Mouse (Mus musculus) erythroblast, embryonic 14.5 days (primary cell): Measurements from ENCODE around the gene Homer1. TPM values are rescaled to one million over a fixed set of nuclear protein-coding genes. Genes with fewer than 3 reads are reported as not detected.

Experiments used
- H3K27me3 ChIP-seq: 2 replicates; pipeline ENCODE4 v1.6.1; 2012; ENCODE audit warnings: inconsistent platforms; ENCODE audit not compliant: control insufficient read depth
- H3K36me3 ChIP-seq: 2 replicates; pipeline ENCODE4 v1.6.1; 2012; ENCODE audit warnings: mild to moderate bottlenecking, inconsistent platforms; ENCODE audit not compliant: control insufficient read depth
- H3K4me1 ChIP-seq: 2 replicates; pipeline ENCODE4 v1.6.1; 2012; ENCODE audit warnings: inconsistent platforms; ENCODE audit not compliant: control insufficient read depth
- H3K4me3 ChIP-seq: replicated peaks from 2 replicates; pipeline ENCODE3; 2012; ENCODE audit warnings: moderate library complexity, mild to moderate bottlenecking, inconsistent platforms
- H3K9me3 ChIP-seq: 2 replicates; pipeline ENCODE4 v1.6.1; 2012; ENCODE audit warnings: low read length, inconsistent platforms, mixed read lengths; ENCODE audit not compliant: control insufficient read depth
- GATA1 ChIP-seq: IDR thresholded peaks from 2 replicates; pipeline ENCODE4 v1.6.1; 2012; ENCODE audit warnings: low read length, inconsistent platforms, mixed read lengths
- TAL1 ChIP-seq: IDR thresholded peaks from 3 replicates; pipeline ENCODE4 v1.6.1; 2012; ENCODE audit warnings: low read length, inconsistent platforms, mixed read lengths
- polyA plus RNA-seq: library from polyadenylated mRNA; stranded (reverse); fragments of >175 nt; gene quantifications from 2 replicates; pipeline ENCODE4 v1.2.3, GENCODE M21; 2012

Gene Homer1
- 0.19 and 0.23 TPM in 2 replicates for polyA plus RNA-seq

DNA sequence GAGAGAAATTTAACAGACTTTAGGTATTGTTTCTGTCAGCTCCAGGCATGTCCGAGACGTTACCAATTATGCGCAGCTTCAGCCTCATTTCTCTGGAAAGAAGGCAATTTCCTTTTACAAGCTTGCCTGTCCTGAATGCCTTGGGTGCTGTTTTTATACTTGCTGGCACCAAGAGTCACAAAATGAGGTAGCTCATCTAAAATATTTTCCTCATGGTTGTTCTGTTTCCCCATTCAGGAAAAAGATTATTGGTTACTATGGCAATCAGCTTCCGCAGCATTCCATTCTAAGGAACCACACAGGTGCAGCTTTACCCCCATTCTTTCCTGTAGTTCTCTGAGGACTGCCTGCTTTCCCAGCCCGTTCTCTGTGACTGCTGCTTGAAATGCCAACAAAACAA, at the start of gene Homer1:
Homer1 (plus strand) TSS at position 320 of the 400 bp plus-strand sequence.
- Histone ChIP-seq H3K27me3 (no peaks in the 10 kb centered on the region), H3K9me3 (no peaks in the 10 kb centered on the region), H3K4me1 (peaks cover 18% of the 10 kb centered on the region), H3K36me3 (no peaks in the 10 kb centered on the region), H3K4me3 (no peak within 1 kb of the TSS)
- TF ChIP-seq GATA1: no peak
- TF ChIP-seq TAL1: no peak

DNA sequence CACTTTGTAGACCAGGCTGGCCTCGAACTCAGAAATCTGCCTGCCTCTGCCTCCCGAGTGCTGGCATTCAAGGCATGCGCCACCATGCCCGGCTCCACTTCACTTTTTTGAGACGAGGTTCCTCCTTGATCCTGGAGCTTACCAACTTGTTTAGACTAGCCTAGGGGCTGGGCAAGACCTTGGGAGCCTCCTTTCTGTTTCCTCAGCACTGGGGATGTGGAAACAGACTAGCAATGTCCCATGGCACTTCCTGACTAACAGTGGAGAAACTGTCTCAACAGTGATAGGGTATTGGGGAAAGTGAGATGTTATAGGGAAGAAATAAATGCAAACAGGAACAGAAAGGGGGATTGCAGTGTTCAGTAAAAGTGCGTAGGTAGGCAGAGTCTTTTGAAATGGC, 47.7 kb upstream of the Homer1 start:
- no peaks in the 10 kb centered on the region for H3K4me1 ChIP-seq
- TF ChIP-seq TAL1 (no peak), GATA1 (no peak)
- no peaks in the 10 kb centered on the region for H3K36me3 ChIP-seq
- no peaks in the 10 kb centered on the region for H3K27me3 ChIP-seq
- H3K4me3 ChIP-seq: no peak overlapping the region
- no peaks in the 10 kb centered on the region for H3K9me3 ChIP-seq

DNA sequence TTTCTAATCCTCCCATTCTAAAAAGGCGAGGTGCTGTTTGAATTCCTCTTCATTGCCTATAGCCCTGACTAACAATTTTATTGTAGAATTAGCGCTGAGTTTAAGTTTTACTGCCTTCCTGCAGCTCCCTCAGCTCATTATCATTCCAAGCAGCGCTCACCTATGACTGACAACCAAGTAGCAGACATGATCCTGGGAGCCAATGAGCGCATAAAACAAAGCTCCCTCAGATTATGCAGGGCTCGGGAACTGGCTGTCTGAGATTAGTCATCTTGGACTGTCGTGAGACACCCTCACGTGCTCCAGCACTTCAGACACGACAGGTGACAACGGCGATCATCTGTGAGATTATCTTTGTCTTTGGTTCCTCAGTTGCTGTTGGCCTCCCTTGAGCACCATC, 47.3 kb upstream of the Homer1 start:
- no peaks in the 10 kb centered on the region for H3K4me1 ChIP-seq
- H3K9me3 ChIP-seq: no peaks in the 10 kb centered on the region
- H3K4me3 ChIP-seq: no peak overlapping the region
- H3K36me3 ChIP-seq: no peaks in the 10 kb centered on the region
- no peak for TF ChIP-seq TAL1
- TF ChIP-seq GATA1: no peak
- H3K27me3 ChIP-seq: no peaks in the 10 kb centered on the region

DNA sequence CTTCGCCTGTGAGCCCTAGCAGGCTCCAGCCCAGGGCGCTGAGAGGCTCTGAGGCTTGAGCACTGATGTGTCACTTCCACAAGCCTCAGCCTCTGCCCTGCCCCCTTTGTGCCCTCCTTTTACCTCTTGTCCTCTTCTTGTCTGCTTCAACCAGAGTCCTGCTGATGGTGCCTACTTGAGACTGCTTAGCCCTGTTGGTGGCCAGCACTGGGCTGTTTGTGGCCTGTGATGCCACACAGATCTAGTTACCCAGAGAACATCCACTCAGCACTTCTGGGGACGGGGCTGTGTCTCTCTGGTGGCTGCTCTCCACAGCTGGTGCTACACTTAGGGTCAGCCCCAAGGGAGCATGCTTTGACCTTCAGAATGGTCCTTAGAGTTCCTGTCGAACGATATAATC, 46.5 kb upstream of the Homer1 start:
- no peak overlapping the region for H3K4me3 ChIP-seq
- H3K4me1 ChIP-seq: no peaks in the 10 kb centered on the region
- H3K27me3 ChIP-seq: no peaks in the 10 kb centered on the region
- no peak for TF ChIP-seq GATA1
- TF ChIP-seq TAL1: no peak
- H3K9me3 ChIP-seq: no peaks in the 10 kb centered on the region
- no peaks in the 10 kb centered on the region for H3K36me3 ChIP-seq

DNA sequence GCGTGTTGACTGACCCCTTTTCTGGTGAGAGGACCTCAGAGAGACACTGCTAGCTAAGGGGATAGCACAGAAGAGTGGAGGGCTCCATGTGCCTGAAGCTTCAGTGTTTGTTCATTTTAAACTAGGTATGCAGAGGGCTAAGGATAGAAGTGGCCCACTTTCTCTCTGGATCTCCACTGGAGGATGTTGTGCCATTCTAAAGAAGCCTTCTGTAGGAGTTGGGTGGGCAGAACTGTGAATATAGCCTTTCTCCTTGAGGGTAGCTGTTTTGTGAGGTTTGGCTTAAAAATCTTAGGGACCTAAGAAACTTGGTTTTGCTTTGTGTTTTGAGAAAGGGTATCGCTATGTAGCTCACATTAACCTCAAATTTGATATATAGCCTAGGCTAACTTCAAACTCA, 32.3 kb upstream of the Homer1 start:
- Histone ChIP-seq H3K27me3 (peaks cover 3% of the 10 kb centered on the region; the same call in 1 of the 2 replicates), H3K4me3 (no peak overlapping the region), H3K9me3 (no peaks in the 10 kb centered on the region; the same call in 1 of the 2 replicates), H3K36me3 (no peaks in the 10 kb centered on the region), H3K4me1 (no peaks in the 10 kb centered on the region)
- TF ChIP-seq GATA1: no peak
- no peak for TF ChIP-seq TAL1

DNA sequence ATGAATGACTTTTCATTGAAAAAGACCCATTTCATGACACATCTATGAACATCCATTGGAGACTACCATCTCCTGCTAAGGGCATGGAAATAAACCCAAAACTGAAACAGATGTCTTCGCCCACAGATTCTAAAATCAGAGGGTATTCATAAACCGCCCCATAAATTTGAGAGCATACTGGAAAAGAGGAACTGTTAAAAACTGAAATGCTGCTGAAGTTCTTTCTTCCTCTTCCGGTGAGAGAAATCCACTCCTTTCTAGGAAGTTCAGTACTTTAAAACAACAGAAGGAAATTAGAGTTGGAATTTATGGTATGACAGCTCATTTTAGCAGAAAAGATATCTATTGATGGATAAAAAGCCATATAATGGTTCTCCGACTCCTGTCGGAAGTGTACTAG, 1.1 kb downstream of the Homer1 start:
- no peak overlapping the region for H3K4me3 ChIP-seq
- H3K9me3 ChIP-seq: no peaks in the 10 kb centered on the region

DNA sequence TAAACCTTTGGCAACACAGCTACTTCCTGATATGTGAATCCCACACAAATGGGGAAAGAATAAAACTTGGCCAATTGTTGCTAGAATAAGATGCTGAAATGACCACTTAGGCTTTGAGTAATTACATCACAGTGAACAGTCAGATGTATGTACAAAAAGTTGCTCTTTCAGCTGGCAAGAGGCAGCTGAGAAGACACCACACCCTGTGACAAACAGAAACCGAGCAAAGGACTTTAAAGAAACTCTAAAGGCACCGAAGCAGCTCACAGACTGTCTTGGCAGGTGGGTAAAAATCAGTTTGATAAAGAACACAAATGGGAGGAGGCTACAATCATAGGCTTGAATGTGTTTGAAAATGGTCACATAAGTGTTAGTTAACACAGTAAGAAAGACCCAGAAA, 1.6 kb downstream of the Homer1 start:
- Histone ChIP-seq H3K36me3 (no peaks in the 10 kb centered on the region), H3K4me1 (peaks cover 31% of the 10 kb centered on the region), H3K4me3 (no peak overlapping the region), H3K9me3 (no peaks in the 10 kb centered on the region), H3K27me3 (no peaks in the 10 kb centered on the region)
- TF ChIP-seq GATA1 (no peak), TAL1 (no peak)

More for the DNA sequence above, 1.1 kb downstream of the Homer1 start:
- Histone ChIP-seq H3K27me3 (no peaks in the 10 kb centered on the region), H3K36me3 (no peaks in the 10 kb centered on the region), H3K4me1 (peaks cover 27% of the 10 kb centered on the region)
- TF ChIP-seq GATA1 (no peak), TAL1 (no peak)

DNA sequence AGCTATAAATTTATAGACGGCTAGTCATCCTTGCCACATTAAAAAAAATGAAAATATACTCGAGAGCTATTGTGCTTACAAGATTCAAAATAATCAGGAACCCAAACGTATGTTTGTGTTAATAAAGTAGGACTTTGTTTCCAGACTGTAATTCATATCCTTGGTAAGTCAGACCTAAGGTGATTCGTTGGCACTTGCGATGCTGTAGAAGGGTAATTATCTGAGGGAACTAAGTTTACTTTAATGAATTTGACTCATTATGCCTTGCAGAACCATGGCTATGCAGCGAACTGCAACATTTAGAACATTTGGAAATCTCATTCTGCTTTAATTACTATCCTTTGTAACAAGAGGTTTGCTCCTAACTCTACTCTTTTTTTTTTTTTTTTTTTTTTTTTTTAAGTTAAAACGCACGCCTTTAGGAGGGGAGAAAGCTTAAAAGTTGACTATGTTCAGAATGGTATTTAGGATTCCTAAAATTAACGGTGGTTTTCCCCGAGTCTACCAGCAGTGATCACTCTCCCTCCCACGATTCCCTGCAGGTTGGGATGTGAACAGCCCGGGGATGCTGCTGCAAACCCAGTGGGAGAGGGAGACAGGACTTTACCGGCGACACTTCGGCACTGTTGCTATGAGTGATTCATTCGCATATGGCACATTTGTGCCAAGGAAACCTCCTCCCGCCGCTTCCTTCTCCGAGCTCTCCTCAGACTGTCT, 3.6 kb downstream of the Homer1 start:
- H3K4me1 ChIP-seq: peaks cover 39% of the 10 kb centered on the region

DNA sequence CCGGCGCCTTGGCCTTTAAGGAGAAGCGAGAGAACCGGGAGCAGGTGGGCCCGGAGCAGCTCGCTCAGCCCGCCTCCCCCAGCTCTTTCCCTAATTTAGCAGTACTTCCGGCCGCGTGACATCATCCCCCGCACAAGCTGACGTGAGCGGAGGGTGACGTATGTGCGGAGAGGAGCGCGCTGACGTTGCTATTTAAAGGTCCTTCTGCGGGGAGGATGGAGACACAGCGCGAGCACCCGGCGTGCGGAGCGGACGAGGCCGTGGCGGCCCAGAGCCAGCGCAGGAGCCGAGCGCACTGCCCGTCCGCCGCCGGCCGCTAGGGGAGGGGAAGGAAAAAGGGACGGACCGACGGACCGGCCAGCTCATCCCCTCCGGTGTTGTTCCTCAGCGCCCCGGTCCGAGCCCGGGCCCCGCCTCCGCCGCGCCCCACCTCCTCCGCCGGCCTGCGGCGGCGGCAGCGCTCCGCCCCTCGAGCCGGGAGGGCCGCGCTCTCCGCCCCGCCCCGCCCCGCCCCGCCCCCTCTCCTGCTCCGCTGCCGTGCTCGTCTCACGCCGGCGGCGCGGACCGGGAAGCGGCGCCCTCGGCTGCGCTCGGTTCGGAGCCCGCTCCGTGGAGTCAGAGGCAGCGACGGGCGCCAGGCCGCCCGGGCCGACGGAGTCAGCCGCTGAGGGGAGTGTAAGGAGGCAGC, 4.3 kb downstream of the Homer1 start:
- no peak for TF ChIP-seq GATA1
- no peak for TF ChIP-seq TAL1
- Histone ChIP-seq H3K4me3 (peak overlapping the region; percentile 95), H3K36me3 (peaks cover 2% of the 10 kb centered on the region; the same call in 1 of the 2 replicates), H3K9me3 (no peaks in the 10 kb centered on the region), H3K4me1 (peaks cover 42% of the 10 kb centered on the region), H3K27me3 (no peaks in the 10 kb centered on the region)

More for the DNA sequence above, 3.6 kb downstream of the Homer1 start:
- H3K4me3 ChIP-seq: peak overlapping the region; percentile 95
- TF ChIP-seq GATA1 (no peak), TAL1 (no peak)
- H3K27me3 ChIP-seq: no peaks in the 10 kb centered on the region
- H3K36me3 ChIP-seq: peaks cover 2% of the 10 kb centered on the region; the same call in 1 of the 2 replicates
- H3K9me3 ChIP-seq: no peaks in the 10 kb centered on the region
